Mouse (Mus musculus) left cerebral cortex, adult 18-20 months (tissue): ENCODE measurements around the gene Mettl21c. TPM values are rescaled to one million over a fixed set of nuclear protein-coding genes. Genes with fewer than 3 reads are reported as not detected.
"Not testable (repeated sequence)": the region's sequence is repeated elsewhere in the genome, so short reads cannot be mapped to it uniquely, and the experiment has no call there.

Experiments
- DNase-seq, 2 experiments: peaks; one replicate each; pipeline ENCODE4 v3.0.0; 2021 to 2022; ENCODE audit warnings: low spot score in 2 of 2, mixed read lengths in 1 of 2
- long read RNA-seq, 2 experiments: library from polyadenylated mRNA; stranded (forward); transcript quantifications; one replicate each; pipeline ENCODE4 v2.0.0; 2021
- total RNA-seq, 2 experiments: library from RNA; stranded (reverse); gene quantifications; 2 replicates each; pipeline ENCODE4 v1.2.3; 2021

The Mettl21c gene
- not detected for total RNA-seq
- long read RNA-seq, experiment 1, result 0 reads
- long read RNA-seq, experiment 2, result 0 reads

- DNase-seq, result no peak
Measured at GRCm38 (mm10) chr1:44019934-44020333, at the start of gene Mettl21c. Mettl21c (minus strand) TSS chr1:44020034.

GRCm38 (mm10) chr1:44064625-44065024 lies 44.8 kb upstream of the Mettl21c start:
- DNase-seq, result peak; percentile 46 to 71

GRCm38 (mm10) chr1:44063439-44063838 lies 43.6 kb upstream of the Mettl21c start:
- DNase-seq, result no peak

GRCm38 (mm10) chr1:44061836-44062235 lies 42.0 kb upstream of the Mettl21c start, which contains the start of gene Gm8251:
Gm8251 (minus strand) TSS chr1:44061936.
- no peak for DNase-seq

- DNase-seq, result no peak
Measured at GRCm38 (mm10) chr1:44057805-44058204, 38.0 kb upstream of the Mettl21c start.

GRCm38 (mm10) chr1:44046556-44046955 lies 26.7 kb upstream of the Mettl21c start:
- no peak for DNase-seq

GRCm38 (mm10) chr1:44045689-44046088 lies 25.9 kb upstream of the Mettl21c start:
- DNase-seq, result not testable (repeated sequence)

- DNase-seq, result no peak
Measured at GRCm38 (mm10) chr1:44042555-44042915, 22.7 kb upstream of the Mettl21c start.

- DNase-seq, result peak; percentile 41 to 58
Measured at GRCm38 (mm10) chr1:44041797-44042554, 22.1 kb upstream of the Mettl21c start.

GRCm38 (mm10) chr1:44032948-44033347 lies 13.1 kb upstream of the Mettl21c start:
- DNase-seq, result no peak

- no peak for DNase-seq
Measured at GRCm38 (mm10) chr1:44032213-44032612, 12.4 kb upstream of the Mettl21c start.

GRCm38 (mm10) chr1:44027651-44028050 lies 7.8 kb upstream of the Mettl21c start:
- no peak for DNase-seq

GRCm38 (mm10) chr1:44022656-44023055 lies 2.8 kb upstream of the Mettl21c start:
- no peak for DNase-seq

GRCm38 (mm10) chr1:44015556-44015955 lies 4.3 kb downstream of the Mettl21c start:
- DNase-seq, result no peak

- no peak for DNase-seq
Measured at GRCm38 (mm10) chr1:44004513-44004912, 15.3 kb downstream of the Mettl21c start.

- no peak for DNase-seq
Measured at GRCm38 (mm10) chr1:43996914-43997589, 22.8 kb downstream of the Mettl21c start.

- DNase-seq, result no peak
Measured at GRCm38 (mm10) chr1:43971089-43971488, 48.7 kb downstream of the Mettl21c start.

- DNase-seq, result no peak
Measured at GRCm38 (mm10) chr1:43969361-43969760, 50.5 kb downstream of the Mettl21c start.

- no peak for DNase-seq
Measured at GRCm38 (mm10) chr1:43966756-43967155, 53.1 kb downstream of the Mettl21c start.

GRCm38 (mm10) chr1:43964381-43964780 lies 55.5 kb downstream of the Mettl21c start:
- DNase-seq, result no peak
